Mouse (Mus musculus) kidney, adult 8-10 months (tissue): ENCODE results near the gene Kpnb1.
A peak's percentile ranks its signal among the peaks of the same experiment; 100 is the strongest.

Experiments
- DNase-seq, 2 experiments: peaks; one replicate each; pipeline ENCODE4 v3.0.0; 2022

Kpnb1 gene

DNA sequence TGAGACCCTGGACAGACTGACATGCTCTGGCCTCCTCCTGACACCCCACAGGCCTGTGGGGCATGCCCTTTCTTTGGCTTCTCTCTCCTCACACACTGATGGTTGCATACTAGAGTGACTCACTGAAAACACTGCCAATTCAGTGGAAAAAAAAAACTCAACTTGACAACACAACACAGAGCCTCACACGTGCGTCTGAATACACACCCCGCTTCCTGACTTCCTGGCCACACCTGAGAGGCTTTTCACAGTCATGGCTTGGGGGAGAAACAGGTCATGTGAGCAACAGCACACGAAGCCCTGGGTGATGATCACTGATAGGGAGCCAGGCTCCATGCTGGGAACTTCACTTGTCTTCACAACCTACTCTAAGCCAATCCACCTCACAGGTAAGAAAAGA is 46.9 kb downstream of the Kpnb1 start:
- no peak for DNase-seq

DNA sequence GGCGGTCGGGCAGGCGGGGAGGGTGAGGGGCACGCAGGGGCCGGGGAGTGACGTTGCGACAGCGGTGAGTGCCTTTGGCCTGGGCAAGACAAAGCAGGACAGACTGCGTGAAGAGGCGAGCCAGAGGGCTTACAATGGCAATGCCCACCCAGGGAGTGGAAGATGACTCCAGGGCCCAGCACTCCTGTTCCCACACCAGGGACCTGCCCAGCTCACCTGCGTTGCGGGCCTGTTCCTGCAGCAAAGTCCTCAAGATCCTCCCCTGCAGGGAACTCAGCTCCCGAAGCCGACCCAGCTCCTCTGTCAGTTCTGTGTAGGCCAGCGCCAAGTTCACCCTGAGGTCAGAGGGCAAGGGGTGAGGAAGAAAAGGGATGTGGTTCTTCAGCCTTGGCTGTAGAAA is 48.4 kb downstream of the Kpnb1 start:
- no peak for DNase-seq

DNA sequence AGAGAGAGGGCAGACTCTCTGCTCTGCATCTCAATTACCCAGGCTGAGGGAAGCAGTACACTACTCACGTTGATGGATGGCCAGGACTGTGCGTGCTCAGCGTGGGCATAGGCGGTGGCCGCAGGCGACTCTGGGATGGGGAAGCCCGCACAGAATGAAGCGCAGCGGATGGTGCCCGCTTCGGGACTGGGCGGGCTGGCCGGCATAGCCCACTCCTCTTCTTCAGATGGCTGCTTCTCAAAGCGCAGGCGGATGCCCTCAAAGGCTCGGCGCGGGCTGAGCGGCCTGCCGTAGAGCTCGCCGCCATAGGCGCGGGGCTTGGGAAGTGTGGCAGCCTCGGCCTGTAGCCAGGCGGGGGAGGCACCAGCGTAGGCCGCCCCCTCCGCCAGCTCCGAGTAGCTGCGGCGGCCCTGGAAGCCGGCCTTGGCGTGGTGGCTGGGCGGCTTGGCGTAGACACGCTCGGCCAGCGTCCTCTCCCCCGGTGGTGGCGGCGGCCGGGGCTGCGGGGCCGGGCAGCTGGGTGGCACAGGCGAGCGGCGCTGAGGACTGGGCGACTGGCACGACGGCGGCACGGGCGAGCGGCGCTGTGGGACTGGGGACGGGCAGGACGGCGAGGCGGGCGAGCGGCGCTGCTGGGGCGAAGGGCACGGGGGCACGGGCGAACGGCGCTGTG is 49.0 kb downstream of the Kpnb1 start:
- peak in 1 of 2 experiments; percentile 14 for DNase-seq

DNA sequence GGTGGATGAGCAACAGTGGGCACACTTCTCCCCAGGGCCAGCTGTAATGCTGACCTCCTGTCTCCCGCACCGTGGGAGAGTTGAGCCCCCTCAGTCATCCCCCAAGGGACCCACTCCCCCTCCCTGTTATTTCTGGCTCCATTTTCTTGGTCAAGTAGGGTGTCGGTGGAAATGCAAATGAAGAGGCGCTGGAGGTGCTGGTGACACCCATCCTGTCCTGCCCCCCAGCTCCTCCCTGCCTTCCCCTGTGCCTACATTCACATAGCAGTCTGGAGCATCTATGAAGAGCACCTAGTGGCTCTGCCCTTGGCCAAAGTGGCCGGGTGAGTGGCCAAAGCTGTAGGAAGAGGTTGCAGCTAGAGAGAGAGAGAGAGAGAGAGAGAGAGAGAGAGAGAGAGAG is 54.4 kb downstream of the Kpnb1 start:
- DNase-seq = no peak

GRCm38 (mm10) chr11:97132185-97132584 is 55.5 kb downstream of the Kpnb1 start:
- no peak for DNase-seq

- no peak for DNase-seq
These were observed 56.0 kb downstream of the Kpnb1 start for GRCm38 (mm10) chr11:97131683-97132082.

DNA sequence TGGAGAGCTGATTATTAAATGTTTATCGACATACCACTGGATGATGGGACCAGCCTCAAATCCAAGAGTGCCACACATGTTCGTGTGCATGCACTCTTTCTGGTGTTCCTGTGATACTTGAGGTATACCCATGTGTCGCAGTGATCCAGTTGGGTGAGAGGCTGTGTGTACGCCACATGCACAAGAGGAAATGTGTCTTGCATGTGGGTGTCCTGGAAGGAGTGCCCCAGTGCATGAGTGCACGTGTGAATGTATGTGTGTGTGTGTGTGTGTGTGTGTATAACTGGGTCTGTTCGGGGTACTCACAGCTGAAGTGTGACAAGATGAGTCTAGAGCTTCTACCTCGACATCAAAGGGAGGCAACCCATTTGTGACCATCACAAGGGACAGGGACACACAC is 57.4 kb downstream of the Kpnb1 start:
- DNase-seq = no peak

GRCm38 (mm10) chr11:97128956-97129355 is 58.7 kb downstream of the Kpnb1 start:
- DNase-seq = no peak

DNA sequence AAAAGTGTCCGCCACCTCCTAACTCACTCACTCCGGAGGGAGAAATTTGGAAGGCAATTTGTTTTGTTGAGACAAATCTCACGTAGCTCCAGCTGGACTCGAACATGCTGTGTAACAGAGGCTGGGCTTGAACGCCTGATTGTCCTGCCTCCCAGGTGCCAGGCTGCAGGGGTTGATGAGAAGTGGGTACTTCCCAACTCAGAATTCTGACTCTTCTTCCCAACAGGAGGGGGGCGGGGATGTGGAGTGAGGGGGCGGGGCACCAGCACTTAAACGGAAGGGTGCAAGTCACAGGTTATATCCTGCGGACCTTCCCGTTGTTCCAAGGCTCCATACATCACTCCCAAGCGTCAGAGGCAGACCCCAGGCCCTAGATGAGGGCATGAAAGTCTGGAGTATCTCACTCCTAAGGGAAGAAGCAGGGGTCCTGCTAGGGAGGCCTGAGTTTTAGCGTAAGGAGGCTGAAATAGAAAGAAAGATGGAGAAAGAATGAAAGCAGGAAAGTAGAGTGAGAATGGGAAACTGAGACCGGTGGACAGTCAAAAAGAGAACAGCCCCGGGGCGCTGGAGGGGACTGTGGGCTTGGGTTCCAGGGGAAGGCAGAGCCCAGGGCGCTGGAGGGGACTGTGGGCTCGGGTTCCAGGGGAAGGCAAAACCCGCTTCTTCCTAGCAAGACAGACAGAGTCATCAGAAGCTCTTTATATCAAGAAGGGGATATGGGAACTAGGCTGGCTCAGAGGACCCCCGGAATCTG is 60.0 kb downstream of the Kpnb1 start:
- DNase-seq = no peak

- peak; percentile 36 to 37 for DNase-seq
These were observed 60.8 kb downstream of the Kpnb1 start for GRCm38 (mm10) chr11:97126645-97127468.

GRCm38 (mm10) chr11:97124266-97125036 is 63.2 kb downstream of the Kpnb1 start:
- no peak for DNase-seq

DNA sequence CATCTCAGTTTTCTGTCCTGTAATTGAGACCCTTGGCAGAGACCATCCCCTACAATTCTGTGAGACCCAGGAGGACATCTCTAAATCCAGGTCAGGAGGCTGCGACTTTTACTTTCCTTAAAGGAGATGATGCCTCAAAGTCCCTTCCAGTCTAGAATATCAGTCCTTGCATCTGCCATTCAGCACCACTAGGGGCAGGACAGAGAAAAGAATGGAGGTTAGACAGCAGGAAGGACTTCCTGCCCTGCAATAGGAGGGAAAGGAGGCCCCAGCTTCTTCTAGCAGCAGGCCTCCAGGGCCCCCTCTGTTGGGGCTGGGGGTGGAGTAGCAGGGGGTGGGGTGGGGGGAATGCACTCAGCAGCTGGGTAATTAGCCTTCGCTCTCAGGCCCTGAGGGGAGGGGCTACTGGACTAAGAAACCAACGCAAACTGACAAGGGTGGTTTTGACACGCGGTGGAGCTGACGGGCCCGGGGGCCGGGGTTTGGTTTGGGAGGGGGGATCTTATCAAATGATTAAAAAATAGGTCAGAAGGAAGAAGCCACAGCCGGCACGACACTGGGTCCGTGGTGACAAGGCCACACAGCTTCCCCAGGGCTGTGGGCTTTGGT is 64.3 kb downstream of the Kpnb1 start:
- DNase-seq = no peak

DNA sequence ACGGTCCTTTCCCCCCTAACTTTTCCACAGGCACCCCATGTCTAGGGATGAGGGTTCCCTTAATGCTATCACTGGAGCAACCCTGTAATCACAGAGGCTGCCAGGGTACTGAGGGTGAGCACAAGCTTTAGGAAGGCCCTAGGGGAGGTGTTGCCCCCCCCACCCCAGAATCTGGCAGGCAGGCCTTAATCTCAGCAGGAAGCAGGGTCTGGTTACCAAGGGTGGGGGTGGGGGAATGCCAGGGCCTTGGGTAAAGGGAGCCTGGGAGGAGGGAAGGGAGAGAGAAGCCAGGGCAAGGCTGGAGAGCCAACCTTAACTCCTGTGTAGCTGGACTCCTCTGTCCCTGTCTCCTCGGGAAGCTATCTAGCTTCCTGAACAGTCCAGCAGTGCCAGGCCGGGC is 67.0 kb downstream of the Kpnb1 start:
- no peak for DNase-seq

DNA sequence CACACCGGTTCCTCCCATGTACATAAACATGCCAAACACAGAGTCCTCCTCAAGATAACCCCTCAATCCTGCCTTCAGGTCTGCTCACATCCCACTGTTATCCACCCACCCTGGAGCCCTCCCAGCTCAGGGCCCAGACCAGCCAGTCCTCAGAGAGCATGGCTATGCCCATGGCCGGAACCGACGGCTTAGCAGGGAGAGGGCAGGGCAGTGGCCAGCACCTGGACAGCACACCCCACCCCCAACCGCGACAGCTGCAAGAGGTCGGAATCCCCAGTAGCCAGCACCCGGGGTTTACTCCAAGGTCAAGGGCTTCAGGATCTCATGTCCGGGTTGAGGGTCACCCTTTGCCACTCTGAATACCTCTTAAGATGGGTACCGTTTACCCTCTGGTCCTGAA is 67.5 kb downstream of the Kpnb1 start:
- no peak for DNase-seq

GRCm38 (mm10) chr11:97115797-97116196 is 71.9 kb downstream of the Kpnb1 start:
- no peak for DNase-seq

DNA sequence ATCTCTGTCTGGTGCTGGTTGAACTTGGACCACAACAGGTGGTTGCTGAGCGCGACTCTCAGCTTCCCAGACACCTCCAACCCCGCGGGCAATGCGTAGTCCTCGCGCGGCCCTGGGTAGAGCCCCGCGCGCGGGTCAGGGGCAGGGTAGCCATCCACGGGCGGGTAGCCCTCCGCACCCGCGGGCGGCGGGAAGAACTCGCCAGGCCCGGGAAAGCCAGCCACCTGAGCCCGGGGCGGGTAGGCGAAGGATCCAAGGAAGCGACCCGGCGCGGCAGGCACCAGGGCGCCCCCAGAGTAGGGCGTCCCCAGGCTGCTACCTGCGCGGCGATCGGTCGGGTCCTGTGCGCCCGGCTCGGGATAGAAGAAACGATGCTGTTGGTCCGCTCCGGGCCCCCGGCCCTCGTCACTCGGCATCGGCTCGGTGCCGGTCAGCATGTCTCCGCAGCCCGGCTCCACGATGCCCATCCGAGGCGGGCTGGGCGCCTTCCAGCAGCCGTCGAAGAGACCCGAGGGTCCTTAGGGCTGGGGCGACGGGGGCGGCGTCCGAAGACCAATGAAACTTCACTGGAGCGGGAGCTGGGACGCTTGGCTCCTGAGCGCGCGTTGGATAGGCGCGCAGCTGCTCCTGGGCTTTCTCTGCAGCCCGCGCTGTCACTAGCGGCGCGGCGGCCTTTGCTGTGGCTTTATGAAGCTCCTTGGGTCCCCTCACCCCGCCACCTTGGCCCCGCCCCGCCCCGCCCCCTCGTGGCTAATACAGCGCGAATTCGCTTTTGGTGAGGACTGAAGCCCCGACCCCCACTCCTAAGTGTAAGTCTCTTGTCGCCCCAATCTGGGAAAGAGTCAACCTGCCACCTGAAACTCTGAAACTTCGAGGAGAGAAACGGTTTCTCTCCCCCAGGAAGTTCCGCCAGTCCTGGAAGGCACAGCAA is 72.7 kb downstream of the Kpnb1 start, which contains the start of gene Tbx21:
Gene Tbx21 (minus strand): TSS at position 661 of the 931 bp plus-strand sequence.
- DNase-seq = no peak

DNA sequence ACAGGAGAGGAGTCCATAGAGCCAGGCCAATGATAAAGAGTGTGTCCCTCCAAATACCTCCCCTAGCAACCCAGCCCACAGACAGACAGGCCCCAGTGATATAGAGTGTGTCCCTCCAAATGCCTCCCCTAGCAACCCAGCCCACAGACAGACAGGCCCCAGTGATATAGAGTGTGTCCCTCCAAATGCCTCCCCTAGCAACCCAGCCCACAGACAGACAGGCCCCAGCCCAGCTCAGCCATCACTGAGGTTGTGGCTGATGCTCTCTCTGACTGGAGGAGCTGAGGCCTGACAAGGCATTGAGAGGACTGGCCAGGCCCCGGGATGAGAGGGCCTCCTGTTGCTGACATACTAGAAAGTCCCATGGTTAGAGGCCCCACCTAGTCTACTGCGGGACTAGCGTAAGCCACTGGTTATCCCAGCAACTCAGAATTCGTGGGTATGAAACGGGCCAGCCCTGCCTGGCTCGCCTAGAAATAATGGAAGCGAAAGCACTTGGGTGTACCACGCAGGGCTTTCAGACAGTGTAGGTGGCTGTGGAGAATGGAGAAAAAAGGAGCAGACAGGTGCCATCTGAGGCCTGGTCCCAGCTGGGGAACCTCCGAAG is 75.1 kb downstream of the Kpnb1 start:
- DNase-seq = no peak
